Mouse (Mus musculus) lung, adult 2 months (tissue): Measurements from ENCODE around the gene Hist1h2bq.

Experiments
- CTCF ChIP-seq: fragments of 200-500 bp; IDR thresholded peaks from 2 replicates; pipeline ENCODE4 v1.5.1; 2011; ENCODE audit warnings: mild to moderate bottlenecking, low read length, control low read depth; ENCODE audit not compliant: insufficient read depth
- POLR2A ChIP-seq: fragments of 200-500 bp; IDR thresholded peaks from 2 replicates; pipeline ENCODE4 v1.6.1; 2011; ENCODE audit warnings: low read depth, mild to moderate bottlenecking, control low read depth, low read length, borderline replicate concordance; ENCODE audit errors: extremely low read depth

DNA sequence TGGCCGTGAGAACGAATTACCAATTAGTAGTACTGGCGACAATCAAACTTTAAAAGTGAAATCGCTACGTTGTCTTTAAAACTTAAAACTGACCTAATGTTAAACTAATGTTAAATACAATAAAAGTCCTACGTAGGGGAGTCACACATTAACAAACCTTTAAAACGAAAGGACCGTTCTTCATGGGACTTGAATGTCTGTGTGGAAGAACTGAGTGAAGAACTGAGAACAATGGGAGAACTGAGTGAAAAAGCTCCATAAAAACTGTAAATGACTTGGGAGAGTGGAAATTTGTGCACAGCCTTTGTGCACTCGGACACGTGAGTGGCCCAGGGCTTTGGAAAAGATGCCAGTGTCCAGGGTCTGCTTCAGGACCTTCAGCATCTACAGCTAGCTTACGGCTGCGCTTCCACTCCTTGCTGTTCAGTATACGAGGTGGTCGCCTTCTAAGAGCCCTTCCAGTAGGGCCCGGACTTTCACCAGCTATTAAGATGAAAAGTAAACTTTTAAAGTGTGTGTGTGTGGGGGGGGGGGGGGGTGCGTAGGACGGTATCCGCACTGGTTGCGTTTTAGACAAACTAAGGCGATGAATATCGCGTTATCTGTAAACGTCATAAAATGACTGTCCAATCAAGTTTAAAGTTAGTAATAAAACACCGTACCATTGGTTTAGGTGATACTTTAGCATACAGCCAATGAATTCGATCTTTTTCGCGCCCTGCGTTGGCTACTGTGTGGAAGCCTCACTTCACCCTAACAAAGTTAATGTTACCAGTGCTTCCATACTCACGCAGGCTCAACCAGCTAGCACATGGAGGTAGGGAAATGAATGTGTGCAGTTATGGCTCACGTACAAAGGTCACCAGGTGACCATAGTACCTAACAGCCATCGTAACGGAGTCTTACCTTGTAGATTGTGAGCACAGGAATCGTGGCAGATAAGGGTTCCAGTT is 30.9 kb downstream of the Hist1h2bq start:
- peak; percentile 22; the same call in 1 of the 2 replicates for TF ChIP-seq POLR2A
- no peak for TF ChIP-seq CTCF
